Mouse (Mus musculus): ENCODE data around the gene Arid1b.

Gene Arid1b

GRCm38 (mm10) chr17:5246688-5247087 lies 252.6 kb downstream of the Arid1b start:
- DNase-seq (ENCODE audit: low spot score) = peak; percentile 51

GRCm38 (mm10) chr17:5247247-5247646 lies 253.1 kb downstream of the Arid1b start:
- DNase-seq (ENCODE audit: low spot score) = no peak

GRCm38 (mm10) chr17:5247737-5248136 lies 253.6 kb downstream of the Arid1b start:
- DNase-seq (ENCODE audit: low spot score) = no peak

GRCm38 (mm10) chr17:5248957-5249656 lies 255.0 kb downstream of the Arid1b start:
- no peak for DNase-seq (ENCODE audit: low spot score)

- DNase-seq (ENCODE audit: low spot score) = no peak
Measured at GRCm38 (mm10) chr17:5249681-5250180, 255.6 kb downstream of the Arid1b start.

- DNase-seq (ENCODE audit: low spot score) = peak; percentile 85
Measured at GRCm38 (mm10) chr17:5252436-5252835, 258.3 kb downstream of the Arid1b start.

- DNase-seq (ENCODE audit: low spot score) = no peak
Measured at GRCm38 (mm10) chr17:5254717-5255617, 260.8 kb downstream of the Arid1b start.

GRCm38 (mm10) chr17:5255618-5255933 lies 261.4 kb downstream of the Arid1b start:
- no peak for DNase-seq (ENCODE audit: low spot score)

GRCm38 (mm10) chr17:5258978-5259377 lies 264.8 kb downstream of the Arid1b start:
- no peak for DNase-seq (ENCODE audit: low spot score)

GRCm38 (mm10) chr17:5261131-5261651 lies 267.1 kb downstream of the Arid1b start:
- DNase-seq (ENCODE audit: low spot score) = no peak

GRCm38 (mm10) chr17:5261874-5262605 lies 267.9 kb downstream of the Arid1b start:
- no peak for DNase-seq (ENCODE audit: low spot score)

GRCm38 (mm10) chr17:5262788-5263187 lies 268.7 kb downstream of the Arid1b start:
- DNase-seq (ENCODE audit: low spot score) = no peak

- no peak for DNase-seq (ENCODE audit: low spot score)
Measured at GRCm38 (mm10) chr17:5264783-5265182, 270.7 kb downstream of the Arid1b start.

- DNase-seq (ENCODE audit: low spot score) = no peak
Measured at GRCm38 (mm10) chr17:5265615-5266014, 271.5 kb downstream of the Arid1b start.

GRCm38 (mm10) chr17:5267747-5268146 lies 273.6 kb downstream of the Arid1b start:
- no peak for DNase-seq (ENCODE audit: low spot score)

- DNase-seq (ENCODE audit: low spot score) = no peak
Measured at GRCm38 (mm10) chr17:5269302-5269701, 275.2 kb downstream of the Arid1b start.

GRCm38 (mm10) chr17:5269774-5270173 lies 275.6 kb downstream of the Arid1b start:
- DNase-seq (ENCODE audit: low spot score) = no peak

GRCm38 (mm10) chr17:5270823-5271222 lies 276.7 kb downstream of the Arid1b start:
- DNase-seq (ENCODE audit: low spot score) = no peak

- DNase-seq (ENCODE audit: low spot score) = no peak
Measured at GRCm38 (mm10) chr17:5273118-5273517, 279.0 kb downstream of the Arid1b start.

GRCm38 (mm10) chr17:5273685-5274084 lies 279.6 kb downstream of the Arid1b start:
- DNase-seq (ENCODE audit: low spot score) = no peak

GRCm38 (mm10) chr17:5274429-5274828 lies 280.3 kb downstream of the Arid1b start:
- DNase-seq (ENCODE audit: low spot score) = no peak

GRCm38 (mm10) chr17:5275749-5276148 lies 281.6 kb downstream of the Arid1b start:
- no peak for DNase-seq (ENCODE audit: low spot score)
